Mouse (Mus musculus) c-Kit-positive CD71-positive TER-119-negative erythroid progenitor cells, embryonic 14.5 days (primary cell): ENCODE results near the gene Ffar1.
A peak's percentile ranks its signal among the peaks of the same experiment; 100 is the strongest.
"Not testable (repeated sequence)": the region's sequence is repeated elsewhere in the genome, so short reads cannot be mapped to it uniquely, and the experiment has no call there.

Experiments used
- DNase-seq: peaks from one replicate; pipeline ENCODE4 v3.0.0-alpha.2; 2013; ENCODE audit warnings: low read depth

Ffar1 gene

DNA sequence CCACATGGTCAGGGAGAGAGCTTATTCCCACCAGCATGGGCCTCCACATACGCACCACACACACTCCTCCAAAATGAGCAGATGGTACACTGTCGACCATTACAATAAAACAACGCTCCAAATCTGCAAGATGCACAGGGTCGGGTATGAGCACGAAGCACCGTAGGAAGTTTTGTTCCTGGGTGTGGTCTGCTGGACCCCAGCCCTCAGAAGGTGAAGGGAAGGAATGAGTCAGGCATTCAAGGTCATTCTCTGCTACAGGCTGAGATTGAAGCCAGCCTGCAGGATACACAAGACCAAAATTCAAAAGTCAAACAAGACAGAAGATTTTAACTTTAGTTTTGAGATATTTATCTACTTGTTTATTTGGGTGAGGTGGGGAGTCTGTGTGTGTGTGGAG is 13.4 kb downstream of the Ffar1 start:
- no peak for DNase-seq

DNA sequence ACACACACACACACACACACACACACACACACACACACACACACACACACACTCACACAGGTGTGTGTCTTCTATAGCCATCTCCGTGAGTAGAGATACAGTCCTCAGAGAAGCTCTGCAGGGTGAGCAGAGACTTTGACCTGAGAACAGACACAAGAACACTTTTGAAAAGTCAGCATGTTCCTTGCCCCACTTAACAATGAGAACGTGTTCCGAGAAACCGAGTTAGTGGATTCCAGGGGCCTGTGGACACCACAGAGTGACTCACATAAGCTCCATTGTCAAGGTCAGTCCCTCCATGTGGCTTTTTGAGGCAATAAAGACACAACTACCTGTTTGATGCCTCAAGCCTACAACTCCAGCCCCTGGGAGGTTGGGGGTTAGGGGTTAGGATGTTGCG is 14.0 kb downstream of the Ffar1 start:
- no peak for DNase-seq

DNA sequence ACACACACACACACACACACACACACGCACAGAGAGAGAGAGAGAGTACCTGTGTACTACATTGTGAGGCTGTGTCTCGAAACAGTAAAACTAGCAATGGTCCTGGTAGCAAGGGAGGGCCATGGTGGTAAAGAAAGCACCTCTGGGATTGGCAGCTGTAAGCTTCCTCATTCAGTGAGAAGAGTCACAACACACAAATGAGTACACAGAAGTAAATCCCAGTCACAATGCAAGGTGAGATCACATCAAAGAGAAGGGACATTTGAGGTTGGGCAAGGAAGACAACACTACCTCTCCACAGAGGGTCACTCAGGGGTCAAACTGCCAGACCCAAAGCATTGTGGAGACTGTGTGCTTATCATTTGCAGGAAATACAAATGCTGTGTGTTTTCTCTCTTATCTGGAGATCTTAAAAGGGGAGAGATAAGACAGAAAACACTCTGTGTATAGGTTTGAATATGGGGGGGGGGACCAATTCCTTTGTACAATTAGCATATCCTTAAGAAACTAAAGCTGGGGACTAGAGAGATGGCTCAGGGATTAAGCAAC is 14.8 kb downstream of the Ffar1 start:
- no peak for DNase-seq

DNA sequence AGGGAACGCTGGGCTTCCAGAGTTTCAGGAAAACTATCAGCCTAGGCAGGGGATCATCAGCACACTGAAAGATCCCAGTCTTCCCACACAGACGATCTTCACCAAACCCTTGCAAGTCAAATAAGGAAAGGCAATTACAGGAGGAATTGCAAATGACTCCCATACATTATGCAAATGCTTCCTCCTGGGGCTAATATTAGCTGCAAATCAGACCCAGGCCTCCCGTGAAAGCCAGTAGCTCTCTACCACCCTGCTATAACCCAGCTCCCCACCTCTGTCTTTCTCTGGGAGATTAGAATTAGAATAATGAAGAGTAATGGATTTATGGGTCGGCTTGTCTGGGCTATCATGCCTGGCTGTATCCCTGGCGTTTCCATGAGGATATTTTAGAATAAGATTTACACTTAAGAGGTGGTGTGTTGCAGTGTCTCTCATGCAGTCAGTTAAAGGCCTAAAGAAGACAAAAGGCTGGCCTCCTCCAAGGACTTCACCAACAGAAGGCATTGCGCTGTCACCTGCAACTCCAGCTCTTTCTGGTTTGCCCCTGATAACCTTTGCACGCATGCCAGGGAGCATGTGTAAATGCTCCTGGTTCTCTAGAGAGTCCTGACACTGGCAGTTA is 16.6 kb downstream of the Ffar1 start:
- DNase-seq: no peak

DNA sequence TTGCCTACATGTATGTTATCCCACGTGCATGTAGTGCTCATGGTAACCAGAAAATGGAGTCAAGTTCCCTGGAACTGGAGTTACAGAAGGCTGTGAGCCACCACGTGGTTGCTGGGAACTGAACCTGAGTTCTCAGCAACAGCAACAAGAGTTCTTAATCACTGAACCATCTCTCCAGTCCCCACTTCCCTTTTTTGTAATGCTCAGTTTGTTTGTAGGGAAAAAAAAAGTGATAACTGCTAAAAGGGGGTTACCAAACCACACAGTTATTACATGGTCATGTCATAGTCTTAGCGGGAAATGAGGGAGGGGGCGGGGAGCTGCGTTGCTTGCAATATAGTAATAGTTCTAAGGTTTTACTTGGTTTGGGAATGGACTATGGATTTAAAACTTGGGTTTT is 19.3 kb downstream of the Ffar1 start:
- DNase-seq: no peak

DNA sequence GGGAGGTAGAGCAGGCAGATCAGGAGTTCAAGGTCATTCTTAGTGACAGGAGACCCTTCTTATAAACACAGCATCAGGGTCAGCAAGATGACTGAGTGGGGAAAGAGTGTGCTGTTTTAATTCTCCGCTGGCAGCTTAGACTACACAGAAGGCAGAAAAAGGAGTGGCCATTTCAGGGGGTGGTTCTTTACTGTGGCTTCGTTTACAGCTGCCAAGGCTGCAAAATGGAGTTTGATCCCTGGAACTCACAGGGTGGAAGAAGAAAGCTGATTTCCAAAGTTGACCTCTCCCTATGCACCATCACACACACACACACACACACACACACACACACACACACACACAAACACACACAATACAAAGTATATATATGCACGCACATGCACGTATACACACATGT is 20.0 kb downstream of the Ffar1 start:
- no peak for DNase-seq

DNA sequence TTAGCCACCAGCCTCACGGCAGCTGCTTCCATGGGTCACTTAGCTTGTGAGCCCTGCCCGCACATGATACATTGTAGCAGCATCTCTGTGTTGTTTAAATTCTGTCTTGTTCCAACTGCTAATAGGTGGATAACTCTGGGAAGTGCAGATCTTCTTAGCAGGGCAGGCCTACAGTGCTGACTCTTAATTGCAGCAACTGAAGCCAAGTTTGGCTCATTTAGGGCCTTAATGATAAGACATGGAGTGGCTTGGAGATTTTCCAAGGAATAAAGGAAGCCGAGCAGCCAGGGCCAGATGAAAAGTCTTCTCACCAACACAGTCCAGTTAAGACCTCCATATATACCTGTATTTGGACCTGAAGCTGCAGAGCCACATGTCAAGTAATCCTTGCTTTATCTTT is 21.1 kb downstream of the Ffar1 start:
- DNase-seq: no peak

DNA sequence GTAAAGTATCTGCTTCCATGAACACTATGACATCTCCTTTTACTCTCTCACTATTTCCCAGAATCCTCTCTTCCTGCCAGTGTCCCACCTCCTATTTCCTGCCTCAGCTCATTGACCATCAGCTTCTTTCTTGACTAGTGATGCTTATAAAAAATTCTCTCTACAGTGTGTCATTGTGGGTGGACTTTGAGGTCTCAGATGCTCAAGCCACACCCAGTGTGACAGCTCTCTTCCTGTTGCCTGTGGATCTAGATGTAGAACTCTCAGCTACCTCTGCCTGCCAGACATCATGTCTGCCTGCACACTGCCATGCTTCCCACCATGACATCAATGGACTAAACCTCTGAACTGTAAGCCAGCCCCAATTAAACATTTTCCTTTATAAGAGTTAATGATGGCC is 24.1 kb downstream of the Ffar1 start:
- DNase-seq: no peak

DNA sequence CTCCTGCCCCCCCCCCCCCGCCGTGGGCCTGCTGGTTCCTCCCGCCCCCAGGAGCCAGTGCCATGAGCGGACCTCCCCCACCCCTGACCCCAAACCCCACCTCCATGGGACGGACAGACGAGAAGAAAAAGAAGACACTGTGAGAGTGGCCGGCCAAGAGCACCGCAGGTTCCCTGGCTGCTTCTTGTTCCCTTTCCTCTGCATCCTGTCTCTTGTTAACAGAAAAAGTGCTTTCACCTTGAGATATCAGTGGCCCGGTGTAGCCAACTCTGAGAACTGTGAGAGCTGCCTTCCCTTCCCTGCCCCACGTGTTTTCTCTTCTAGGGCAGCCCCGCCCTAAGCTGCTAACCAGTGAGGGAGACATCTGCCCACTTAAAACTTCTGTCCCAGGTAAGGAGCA is 28.7 kb downstream of the Ffar1 start:
- DNase-seq: not testable (repeated sequence)

DNA sequence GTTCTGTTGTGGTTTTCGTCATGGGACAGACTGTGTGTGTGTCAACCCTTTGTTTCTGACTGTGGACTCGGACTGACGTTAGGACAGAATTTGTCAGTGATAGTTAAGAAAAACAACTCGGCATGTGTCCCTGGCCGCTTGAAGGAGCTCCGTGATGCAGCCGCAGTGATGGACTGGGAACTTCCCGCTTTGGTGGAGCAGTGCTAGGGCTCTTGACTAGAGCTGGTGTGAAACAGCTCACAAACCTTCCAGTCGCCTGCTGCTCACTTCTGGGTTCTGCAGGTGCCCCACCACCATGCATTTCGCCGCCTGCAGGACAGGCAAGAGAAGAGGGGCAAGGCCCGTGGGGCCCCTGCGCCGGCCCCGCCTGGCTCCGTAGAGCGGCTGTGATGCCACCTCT is 29.1 kb downstream of the Ffar1 start:
- no peak for DNase-seq

DNA sequence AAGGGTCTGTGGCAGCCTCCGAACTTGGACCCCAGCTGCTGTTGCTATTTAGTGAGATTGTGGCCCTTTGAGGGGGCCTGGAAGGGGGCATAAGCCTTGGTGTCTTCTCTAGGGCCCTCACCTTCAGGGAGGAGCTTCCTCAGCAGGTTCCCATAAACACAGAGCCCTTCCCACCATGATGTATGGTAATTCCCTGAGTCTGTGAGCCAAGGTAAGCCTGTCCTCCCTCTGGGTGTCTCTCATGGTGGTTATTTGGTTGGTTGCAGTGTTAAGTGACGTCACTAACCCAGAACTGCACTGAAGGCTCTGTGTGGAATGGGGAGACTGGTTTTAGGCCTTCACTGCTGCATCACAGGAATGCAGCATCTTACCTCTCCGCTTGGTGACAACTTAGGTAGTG is 31.9 kb downstream of the Ffar1 start:
- no peak for DNase-seq

DNA sequence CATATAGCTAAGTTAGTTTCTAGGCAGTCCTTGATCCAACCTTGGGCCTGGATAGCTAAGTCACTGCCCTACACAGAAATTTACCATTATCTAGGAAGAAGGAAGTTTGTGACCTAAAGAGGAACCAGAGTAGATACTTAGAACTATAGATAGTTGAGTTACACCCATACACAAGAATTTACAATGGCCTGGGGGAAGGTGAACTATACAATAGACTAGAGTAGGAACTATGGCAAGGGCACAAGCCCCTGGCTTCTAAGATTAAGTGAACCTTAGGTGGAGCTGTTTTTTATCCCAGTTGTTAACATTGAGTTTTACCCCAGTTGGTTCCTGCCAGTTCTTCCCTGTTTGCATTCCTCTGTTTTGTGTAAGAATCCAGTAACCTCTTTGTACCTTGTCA is 32.5 kb downstream of the Ffar1 start:
- not testable (repeated sequence) for DNase-seq

DNA sequence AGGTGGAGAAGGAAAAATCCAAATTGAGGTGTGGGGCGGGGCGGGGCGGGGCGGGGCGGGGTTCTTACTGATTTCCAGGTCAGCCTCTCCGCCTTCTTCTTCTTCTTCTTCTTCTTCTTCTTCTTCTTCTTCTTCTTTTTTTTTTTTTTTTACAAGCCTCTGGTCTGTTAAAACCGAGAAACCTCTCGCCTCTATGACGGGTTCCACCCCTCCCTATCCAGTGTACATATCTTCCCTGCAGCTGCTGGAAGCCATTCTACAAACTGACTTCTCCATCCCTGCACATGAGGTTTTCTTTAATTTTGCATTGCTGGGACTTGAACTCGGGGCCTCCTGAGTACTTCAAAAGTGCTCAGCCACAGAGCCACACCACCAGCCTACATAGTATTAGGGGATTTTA is 34.7 kb downstream of the Ffar1 start:
- DNase-seq: no peak

DNA sequence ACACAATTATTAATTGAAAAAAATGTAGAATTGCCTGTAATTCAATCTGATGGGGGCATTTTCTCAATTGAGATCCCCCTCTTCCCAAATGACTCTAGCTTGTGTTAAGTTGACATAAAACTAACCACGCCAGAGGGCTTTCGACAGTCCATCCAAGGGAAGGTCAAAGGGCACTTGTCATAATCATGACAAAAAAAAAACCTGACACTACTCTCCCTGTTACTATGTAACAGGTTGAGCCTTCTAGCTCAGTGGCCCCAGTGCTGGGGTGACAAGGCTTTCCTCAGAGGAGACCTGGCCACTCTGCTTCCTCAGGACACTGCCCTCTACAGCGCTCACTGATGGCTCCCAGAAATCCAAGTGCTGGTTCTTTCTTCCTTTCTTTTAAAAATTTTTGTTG is 37.1 kb downstream of the Ffar1 start:
- no peak for DNase-seq

DNA sequence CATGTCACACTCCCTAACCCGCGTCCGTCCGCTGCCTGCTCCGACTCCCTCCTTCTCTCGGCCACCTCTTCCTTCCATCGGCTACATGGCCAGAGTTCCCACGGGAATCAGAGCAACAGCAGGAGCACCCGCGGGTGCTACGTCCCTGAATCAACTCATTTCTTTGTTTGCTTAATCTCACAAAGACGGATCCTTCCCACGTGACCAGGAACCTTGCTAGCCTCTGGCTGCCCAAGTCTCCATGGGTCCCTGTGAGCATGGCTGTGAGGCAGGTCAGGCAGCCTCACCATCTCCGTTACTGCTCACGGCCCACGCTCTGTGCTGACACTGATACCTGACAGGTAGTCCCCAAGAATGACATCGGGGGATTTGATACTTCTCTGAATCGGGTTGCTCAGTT is 37.7 kb downstream of the Ffar1 start, which contains the start of gene Ffar2:
Ffar2 (minus strand) TSS at position 101 of the 400 bp plus-strand sequence.
- no peak for DNase-seq

DNA sequence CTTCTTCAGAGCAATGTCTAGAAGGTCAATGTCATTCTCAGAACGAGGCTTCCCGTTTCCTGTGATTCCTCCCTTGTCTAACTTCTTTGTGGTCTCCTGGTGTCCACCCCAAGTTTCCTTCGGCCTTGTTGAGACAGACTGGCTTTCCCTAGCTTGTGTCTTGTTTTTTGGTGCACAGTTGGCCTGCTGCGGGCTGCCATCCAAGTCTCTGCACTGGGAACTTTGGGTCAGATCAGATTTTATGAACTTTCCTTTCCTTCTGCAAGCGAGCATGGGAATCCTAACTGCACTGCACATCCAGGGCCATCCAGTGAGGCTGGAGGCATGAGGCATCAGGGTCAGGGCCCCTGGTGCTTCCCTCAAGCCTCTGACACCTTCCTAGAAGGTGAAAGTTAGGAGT is 39.8 kb downstream of the Ffar1 start:
- no peak for DNase-seq

DNA sequence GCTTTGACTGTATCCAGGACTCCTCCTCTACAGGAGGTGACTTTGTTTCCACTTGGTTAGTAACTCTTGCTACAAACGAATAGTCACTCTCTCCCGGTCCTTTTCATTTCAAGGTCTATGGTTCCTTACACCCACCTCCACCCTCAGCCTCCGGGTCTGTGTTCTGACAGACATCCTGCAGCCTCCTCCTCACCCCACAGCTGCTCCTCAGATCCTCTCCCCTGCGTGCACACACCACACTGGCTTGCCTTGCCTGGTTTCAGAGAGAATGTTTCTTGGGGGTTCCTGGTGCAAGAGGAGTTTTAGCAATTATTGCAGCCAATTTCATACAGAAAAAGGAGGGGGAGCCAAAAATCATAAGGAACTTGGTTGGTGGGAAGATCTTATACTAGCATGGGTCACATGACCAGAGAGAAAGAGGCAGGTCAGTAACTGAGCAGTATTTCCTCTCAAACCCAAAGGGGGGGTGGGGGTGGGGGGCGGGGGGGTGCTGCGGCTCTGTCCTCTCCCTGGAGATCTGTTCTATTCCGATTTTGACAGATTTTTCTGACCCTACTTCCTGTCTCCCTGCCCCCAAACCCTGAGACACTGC is 40.4 kb downstream of the Ffar1 start:
- DNase-seq: no peak

DNA sequence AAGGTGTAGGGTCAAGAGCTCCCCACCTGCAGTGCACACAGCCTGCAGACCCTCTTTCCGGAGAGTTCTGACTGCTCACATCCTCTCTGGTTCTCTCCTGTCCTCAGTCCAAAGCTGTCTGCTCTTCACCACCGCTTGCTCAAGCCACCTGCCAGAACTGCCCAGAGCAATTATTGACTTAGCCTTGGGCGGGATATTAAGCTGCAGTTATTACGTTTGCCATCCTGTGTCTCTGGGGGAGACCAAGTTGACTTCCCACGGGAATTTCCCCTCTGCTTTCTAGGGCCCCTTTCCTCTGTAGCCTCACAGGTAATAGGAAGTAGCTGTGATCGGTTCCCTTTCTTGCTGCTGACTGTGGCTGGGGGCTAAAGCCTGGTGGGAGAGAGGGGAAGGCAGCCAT is 41.2 kb downstream of the Ffar1 start:
- no peak for DNase-seq

DNA sequence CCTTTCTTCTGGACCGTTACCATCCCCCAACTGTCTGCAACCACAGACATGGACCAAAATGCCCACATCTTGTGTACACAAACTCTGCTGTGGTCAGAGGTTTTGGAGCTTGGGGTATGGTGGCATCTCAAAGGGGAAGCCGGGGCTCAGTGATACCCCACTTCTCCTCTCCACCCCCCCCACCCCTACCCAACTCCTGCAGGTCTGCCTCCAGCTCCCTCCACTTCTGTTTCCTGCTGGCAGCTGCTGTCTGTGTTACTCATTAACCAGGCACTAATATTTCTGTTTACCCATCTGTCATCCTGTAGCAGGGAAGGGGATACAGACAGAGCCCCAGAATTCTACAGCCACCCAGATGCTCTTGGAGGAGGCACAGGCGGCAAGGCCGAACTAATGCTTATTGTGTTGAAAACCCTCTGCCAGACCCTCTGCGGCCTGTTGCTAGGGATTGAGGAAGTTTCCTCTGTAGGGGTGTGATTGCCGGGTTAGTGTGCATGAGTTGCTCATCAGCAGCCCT is 49.0 kb downstream of the Ffar1 start:
- DNase-seq: no peak

DNA sequence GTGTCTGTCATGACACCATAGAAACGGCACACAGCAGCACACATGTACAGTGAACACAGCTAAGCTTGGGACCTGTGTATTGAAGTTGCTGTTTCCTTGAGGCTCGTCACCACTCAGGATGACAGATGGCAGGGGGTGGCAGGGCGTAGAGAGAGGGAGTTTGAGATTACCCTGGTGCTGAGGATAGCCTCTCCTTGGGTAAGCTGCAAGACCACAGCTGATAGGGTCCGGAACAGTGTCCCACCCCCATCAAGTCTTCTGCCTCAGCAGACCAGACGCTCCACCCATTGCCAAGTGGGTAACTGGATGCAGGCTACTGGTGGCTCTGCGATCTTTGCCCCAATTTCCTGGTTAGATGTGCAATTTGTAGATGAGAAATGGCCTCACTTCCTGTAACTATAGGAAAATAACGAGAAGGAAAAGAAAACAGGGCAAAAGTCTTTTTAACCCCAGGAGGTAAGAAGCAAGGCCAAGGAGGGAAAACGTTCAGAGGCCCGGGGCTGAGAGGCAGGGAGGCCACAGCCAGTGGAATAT is 49.5 kb downstream of the Ffar1 start:
- no peak for DNase-seq

DNA sequence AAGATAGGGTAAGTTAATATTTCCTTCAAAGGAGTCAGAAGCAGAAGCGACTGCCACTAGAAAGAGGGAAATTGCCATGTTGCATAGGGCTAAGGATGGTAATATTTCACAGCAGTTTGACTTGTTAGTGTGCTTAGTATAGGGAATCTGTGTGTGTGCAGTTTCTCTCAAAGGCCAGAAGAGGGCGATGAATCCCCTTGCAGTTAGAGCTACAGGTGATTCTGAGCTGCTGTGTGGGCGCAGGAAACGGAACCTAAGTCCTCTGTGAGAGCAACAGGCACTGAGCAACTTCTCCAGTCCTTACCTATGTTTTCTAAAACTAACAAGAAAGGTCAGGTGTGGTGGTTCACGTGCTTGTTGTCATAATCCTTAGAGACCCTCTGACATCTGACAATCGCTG is 51.0 kb downstream of the Ffar1 start:
- peak; percentile 7 for DNase-seq
